Mouse (Mus musculus) hindbrain, embryonic 14.5 days (tissue): ENCODE data around the gene Krt8. TPM values are rescaled to one million over a fixed set of nuclear protein-coding genes. Genes with fewer than 3 reads are reported as not detected.
A peak's percentile ranks its signal among the peaks of the same experiment; 100 is the strongest.

Source experiments
- ATAC-seq: fragments of 200-750 bp; cut with Nextera tagmentation; 2 replicates; pipeline ENCODE4 v1.8.0; 2017; ENCODE audit warnings: moderate number of reproducible peaks, mild to moderate bottlenecking, moderate TSS enrichment, moderate library complexity; ENCODE audit not compliant: low FRiP score
- DNase-seq: peaks from one replicate; pipeline ENCODE4 v3.0.0-alpha.2; 2015; ENCODE audit warnings: low spot score
- H3K27ac ChIP-seq: fragments of 300-500 bp; sonication (generic); 2 replicates; pipeline ENCODE4 v1.5.1; 2014; ENCODE audit warnings: mild to moderate bottlenecking, moderate library complexity
- H3K27me3 ChIP-seq: fragments of 300-500 bp; sonication (generic); 2 replicates; pipeline ENCODE4 v1.6.1; 2014; ENCODE audit warnings: mild to moderate bottlenecking, low read length, mixed read lengths; ENCODE audit not compliant: control insufficient read depth, insufficient read depth
- H3K36me3 ChIP-seq: fragments of 300-500 bp; sonication (generic); replicated peaks from 2 replicates; pipeline ENCODE4 v1.6.1; 2014; ENCODE audit not compliant: control insufficient read depth, insufficient read depth
- H3K4me1 ChIP-seq: fragments of 300-500 bp; sonication (generic); replicated peaks from 2 replicates; pipeline ENCODE4 v1.6.1; 2014; ENCODE audit warnings: antibody characterized with exemption, low read length, mixed read lengths; ENCODE audit not compliant: control insufficient read depth, insufficient read depth
- H3K4me2 ChIP-seq: fragments of 300-500 bp; sonication (generic); replicated peaks from 2 replicates; pipeline ENCODE4 v1.6.1; 2014; ENCODE audit warnings: mild to moderate bottlenecking, moderate library complexity
- H3K4me3 ChIP-seq: fragments of 300-500 bp; sonication (generic); replicated peaks from 2 replicates; pipeline ENCODE4 v1.5.1; 2014; ENCODE audit warnings: mild to moderate bottlenecking, low read length
- H3K9ac ChIP-seq: fragments of 300-500 bp; sonication (generic); 2 replicates; pipeline ENCODE4 v1.6.1; 2014
- H3K9me3 ChIP-seq: fragments of 300-500 bp; sonication (generic); 2 replicates; pipeline ENCODE4 v1.6.1; 2016; ENCODE audit warnings: low read length; ENCODE audit not compliant: control insufficient read depth
- WGBS: fragments of 180-500 bp; shearing (Covaris S2); extraction: QIAGEN DNeasy Blood & Tissue Kit; methylation state at CpG from one replicate; pipeline ENCODE4 v1.1.7; 2014; 5-methylcytosine and 5-hydroxymethylcytosine counted together
- polyA plus RNA-seq: library from polyadenylated mRNA; unstranded; fragments of >200 nt; fragmentation: Nextera tagmentation; extraction: Ambion mirVana; gene quantifications from 2 replicates; pipeline ENCODE4 v1.2.1, GENCODE M21; 2014

Gene Krt8
- polyA plus RNA-seq, 1 experiment from 2014 or later = 6.8 TPM

GRCm38 (mm10) chr15:102028040-102028439 is 23.8 kb upstream of the Krt8 start, which contains the start of gene Krt18:
Gene Krt18 (plus strand): TSS chr15:102028180.
- WGBS = 2% methylated on average over 28 of the region's 28 CpGs
- Histone ChIP-seq H3K4me1 (peaks cover 8% of the 10 kb centered on the region; the same call in 1 of the 2 replicates), H3K4me2 (peak within 1 kb of the TSS; percentile 42), H3K9ac (no peak within 1 kb of the TSS; the same call in 1 of the 2 replicates), H3K9me3 (no peaks in the 10 kb centered on the region), H3K4me3 (peak within 1 kb of the TSS; percentile 15; the same call in 1 of the 2 replicates), H3K27ac (no peak within 1 kb of the TSS), H3K27me3 (peaks cover 46% of the 10 kb centered on the region), H3K36me3 (no peaks in the 10 kb centered on the region)
- ATAC-seq = no peak
- DNase-seq = no peak

DNA sequence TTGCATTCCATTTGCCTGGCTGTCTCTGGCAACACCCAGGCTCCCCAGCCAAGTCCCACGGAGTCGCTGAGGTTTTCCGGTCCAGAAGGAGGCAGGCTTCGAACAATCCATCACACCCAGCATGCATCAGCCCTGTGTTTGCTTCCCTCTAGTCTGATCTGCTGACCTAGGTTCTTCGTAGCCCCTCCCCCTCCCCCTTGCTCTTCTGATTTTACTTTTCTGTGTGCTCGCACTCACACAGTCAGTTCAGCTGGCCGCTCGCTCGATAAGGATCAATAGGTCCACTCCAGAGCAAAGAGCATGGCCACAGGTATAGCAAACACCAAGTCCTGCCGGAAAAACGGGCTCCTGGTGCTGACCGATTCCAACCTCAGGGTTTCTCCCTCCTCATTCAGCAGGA is 22.1 kb upstream of the Krt8 start:
- peaks cover 8% of the 10 kb centered on the region; the same call in 1 of the 2 replicates for H3K4me1 ChIP-seq
- H3K9me3 ChIP-seq = no peaks in the 10 kb centered on the region
- H3K36me3 ChIP-seq = no peaks in the 10 kb centered on the region
- WGBS = 9% methylated on average over 12 of the region's 12 CpGs
- H3K4me3 ChIP-seq = no peak overlapping the region
- no peak overlapping the region for H3K4me2 ChIP-seq
- H3K27ac ChIP-seq = no peak overlapping the region
- ATAC-seq (no peak), DNase-seq (no peak)
- H3K27me3 ChIP-seq = peaks cover 46% of the 10 kb centered on the region
- no peak overlapping the region for H3K9ac ChIP-seq

- H3K9ac ChIP-seq = peak overlapping the region; percentile 24; the same call in 1 of the 2 replicates
- WGBS = 9% methylated on average over 21 of the region's 22 CpGs
- no peak for DNase-seq
- H3K4me3 ChIP-seq = no peak overlapping the region
- no peak for ATAC-seq
- peak overlapping the region; percentile 15 for H3K4me2 ChIP-seq
- peaks cover 8% of the 10 kb centered on the region; the same call in 1 of the 2 replicates for H3K4me1 ChIP-seq
- H3K36me3 ChIP-seq = no peaks in the 10 kb centered on the region
- H3K9me3 ChIP-seq = no peaks in the 10 kb centered on the region
- H3K27me3 ChIP-seq = peaks cover 46% of the 10 kb centered on the region
- H3K27ac ChIP-seq = no peak overlapping the region
These were observed 21.0 kb upstream of the Krt8 start for GRCm38 (mm10) chr15:102025136-102025872.

GRCm38 (mm10) chr15:102023888-102024287 is 19.6 kb upstream of the Krt8 start:
- Histone ChIP-seq H3K4me1 (peaks cover 8% of the 10 kb centered on the region; the same call in 1 of the 2 replicates), H3K36me3 (no peaks in the 10 kb centered on the region), H3K4me3 (no peak overlapping the region), H3K27me3 (peaks cover 46% of the 10 kb centered on the region), H3K9me3 (no peaks in the 10 kb centered on the region), H3K27ac (no peak overlapping the region), H3K9ac (no peak overlapping the region), H3K4me2 (no peak overlapping the region)
- no peak for ATAC-seq
- 65% methylated on average over 8 of the region's 8 CpGs for WGBS
- DNase-seq = no peak

- Histone ChIP-seq H3K4me3 (no peak overlapping the region), H3K36me3 (no peaks in the 10 kb centered on the region), H3K9me3 (no peaks in the 10 kb centered on the region), H3K4me2 (no peak overlapping the region), H3K27ac (no peak overlapping the region), H3K4me1 (peaks cover 6% of the 10 kb centered on the region; the same call in 1 of the 2 replicates), H3K9ac (no peak overlapping the region), H3K27me3 (peaks cover 35% of the 10 kb centered on the region)
- no peak for DNase-seq
- 32% methylated on average over 8 of the region's 8 CpGs for WGBS
- ATAC-seq = no peak
These were observed 18.2 kb upstream of the Krt8 start for GRCm38 (mm10) chr15:102022481-102022880.

GRCm38 (mm10) chr15:102017918-102018463 is 13.7 kb upstream of the Krt8 start:
- H3K4me3 ChIP-seq = no peak overlapping the region
- no peaks in the 10 kb centered on the region for H3K36me3 ChIP-seq
- H3K9ac ChIP-seq = no peak overlapping the region
- H3K4me2 ChIP-seq = no peak overlapping the region
- WGBS = 28% methylated on average over 7 of the region's 7 CpGs
- H3K4me1 ChIP-seq = peaks cover 8% of the 10 kb centered on the region; the same call in 1 of the 2 replicates
- H3K27ac ChIP-seq = no peak overlapping the region
- ATAC-seq (no peak), DNase-seq (no peak)
- no peaks in the 10 kb centered on the region for H3K9me3 ChIP-seq
- H3K27me3 ChIP-seq = no peaks in the 10 kb centered on the region

DNA sequence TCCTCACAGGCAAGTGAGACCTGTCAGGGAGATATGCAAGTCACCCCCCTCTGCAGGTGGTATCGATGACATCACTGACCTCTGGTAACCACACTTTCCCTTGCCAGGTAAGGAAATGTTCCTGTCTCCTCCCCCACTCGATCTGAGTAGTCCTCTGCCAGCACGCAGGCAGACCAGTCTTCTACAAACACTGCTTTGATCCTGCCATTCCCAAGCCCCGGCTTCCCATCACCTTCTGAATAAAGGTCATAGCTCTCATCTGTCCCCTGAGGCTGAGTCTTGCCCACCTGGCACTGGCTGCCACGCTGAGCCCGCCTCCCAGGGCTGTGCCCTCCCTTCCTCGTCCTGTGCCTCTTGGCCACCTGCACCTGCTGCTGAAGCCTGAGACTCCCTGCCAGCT is 12.5 kb upstream of the Krt8 start:
- H3K36me3 ChIP-seq = no peaks in the 10 kb centered on the region
- H3K27ac ChIP-seq = no peak overlapping the region
- no peak overlapping the region for H3K4me2 ChIP-seq
- no peaks in the 10 kb centered on the region for H3K27me3 ChIP-seq
- H3K9ac ChIP-seq = no peak overlapping the region
- ATAC-seq = no peak
- no peak for DNase-seq
- no peaks in the 10 kb centered on the region for H3K9me3 ChIP-seq
- 28% methylated on average over 7 of the region's 7 CpGs for WGBS
- H3K4me3 ChIP-seq = no peak overlapping the region
- H3K4me1 ChIP-seq = peaks cover 8% of the 10 kb centered on the region; the same call in 1 of the 2 replicates

DNA sequence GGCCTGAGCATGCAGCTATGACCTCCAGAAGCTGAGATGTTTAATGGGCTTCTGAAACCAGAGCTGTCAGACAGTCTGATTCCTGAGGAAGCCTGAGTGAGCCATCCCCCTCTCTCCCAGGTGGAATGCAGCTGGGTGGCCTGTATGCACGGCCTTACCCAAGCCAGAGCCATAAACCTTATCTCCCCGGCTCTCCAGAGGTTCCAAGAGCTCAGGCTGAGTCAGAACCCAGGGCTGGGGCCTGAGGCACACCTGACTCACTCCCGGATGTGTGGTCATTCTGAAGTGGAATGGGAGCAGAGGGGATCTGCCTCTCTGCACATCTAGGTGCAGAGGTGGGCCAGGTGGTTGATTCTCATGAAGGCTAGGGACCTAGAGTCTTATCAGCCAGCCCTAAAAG is 11.8 kb upstream of the Krt8 start:
- H3K9me3 ChIP-seq = no peaks in the 10 kb centered on the region
- no peaks in the 10 kb centered on the region for H3K36me3 ChIP-seq
- ATAC-seq (no peak), DNase-seq (no peak)
- no peak overlapping the region for H3K27ac ChIP-seq
- H3K4me3 ChIP-seq = no peak overlapping the region
- 44% methylated on average over 3 of the region's 3 CpGs for WGBS
- H3K27me3 ChIP-seq = no peaks in the 10 kb centered on the region
- no peak overlapping the region for H3K9ac ChIP-seq
- H3K4me1 ChIP-seq = peaks cover 8% of the 10 kb centered on the region; the same call in 1 of the 2 replicates
- no peak overlapping the region for H3K4me2 ChIP-seq

- Histone ChIP-seq H3K27ac (no peak overlapping the region), H3K27me3 (no peaks in the 10 kb centered on the region), H3K4me2 (no peak overlapping the region), H3K9me3 (no peaks in the 10 kb centered on the region), H3K4me3 (no peak overlapping the region), H3K36me3 (no peaks in the 10 kb centered on the region), H3K4me1 (peaks cover 8% of the 10 kb centered on the region; the same call in 1 of the 2 replicates), H3K9ac (no peak overlapping the region)
- no peak for ATAC-seq
- 67% methylated on average over 2 of the region's 4 CpGs for WGBS
- no peak for DNase-seq
These were observed 10.6 kb upstream of the Krt8 start for GRCm38 (mm10) chr15:102014848-102015247.
